ENCODE assay signal across 8 mouse cellular contexts in the genomic region with DNA sequence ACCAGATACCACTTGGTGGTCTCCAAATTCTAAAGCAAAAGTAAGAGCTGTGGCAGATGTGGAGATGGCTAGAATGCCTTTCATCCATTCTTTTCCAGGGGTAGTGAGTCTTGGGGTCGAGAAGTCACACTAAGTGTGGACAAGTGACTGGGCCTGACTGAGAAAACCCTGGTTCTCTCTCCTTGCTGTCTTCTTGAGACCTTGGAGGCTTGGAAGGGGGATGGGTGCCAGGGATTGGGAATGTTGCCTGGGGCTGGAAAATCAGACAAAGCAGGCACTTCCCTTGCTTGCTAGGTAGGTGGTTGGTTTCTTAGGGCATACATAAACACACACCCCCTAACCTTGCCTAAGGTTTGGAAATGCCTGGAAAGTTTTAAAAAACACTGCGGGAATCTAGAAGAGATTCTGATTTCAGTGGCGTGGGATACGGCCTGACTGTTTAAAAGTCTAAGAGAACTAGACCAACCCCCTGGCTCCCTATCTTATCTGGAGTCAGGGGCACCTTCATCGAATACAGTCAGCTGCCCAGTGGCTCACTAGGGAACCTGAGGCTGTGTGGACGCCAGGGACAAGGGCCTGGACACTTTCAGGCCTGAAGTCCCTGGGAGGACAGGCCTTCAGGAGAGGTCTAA. TPM values are rescaled to one million over a fixed set of nuclear protein-coding genes. Genes with fewer than 3 reads are reported as not detected.
DNase-seq lines count a peak whose midpoint lies in the region; ATAC-seq lines count a peak whose summit lies in the region.

No protein-coding gene starts in this region.

- H3K36me3 ChIP-seq in lung, embryonic 15.5 days = 0 out of 2 replicates have a peak, but pooled peaks cover 6% of the 10 kb centered on the region
- H3K36me3 ChIP-seq in forebrain, embryonic 12.5 days (replicated peaks) = no peaks in the 10 kb centered on the region
- no peaks in the 10 kb centered on the region for H3K36me3 ChIP-seq in kidney, embryonic 16.5 days (ENCODE audit: insufficient read depth, low read length)
- H3K36me3 ChIP-seq in neural tube, embryonic 13.5 days = peaks cover 8% of the 10 kb centered on the region; the same call in 1 of the 2 replicates

- peaks cover 49% of the 10 kb centered on the region for H3K4me1 ChIP-seq in lung, embryonic 15.5 days
- H3K4me1 ChIP-seq in forebrain, embryonic 12.5 days = peaks cover 44% of the 10 kb centered on the region
- peaks cover 47% of the 10 kb centered on the region for H3K4me1 ChIP-seq in kidney, embryonic 16.5 days (ENCODE audit: insufficient read depth, low read length)
- peaks cover 46% of the 10 kb centered on the region for H3K4me1 ChIP-seq in neural tube, embryonic 13.5 days (replicated peaks)

- peak overlapping the region; percentile 49 for H3K4me3 ChIP-seq in lung, embryonic 15.5 days
- peak overlapping the region; percentile 40 for H3K4me3 ChIP-seq in forebrain, embryonic 12.5 days (replicated peaks)
- peak overlapping the region; percentile 52 for H3K4me3 ChIP-seq in kidney, embryonic 16.5 days (ENCODE audit: low read length)
- peak overlapping the region; percentile 39; the same call in 1 of the 2 replicates for H3K4me3 ChIP-seq in neural tube, embryonic 13.5 days

- intact Hi-C loops in left cerebral cortex, postnatal 25 days (cut with DNase I) = no loop called here

- WGBS in lung, embryonic 15.5 days = 20% methylated on average over 6 of the region's 6 CpGs
- 40% methylated on average over 6 of the region's 6 CpGs for WGBS in forebrain, embryonic 12.5 days
- whole genome bisulfite sequencing in kidney, embryonic 16.5 days = 36% methylated on average over 6 of the region's 6 CpGs
- 45% methylated on average over 6 of the region's 6 CpGs for WGBS in neural tube, embryonic 13.5 days

- H3K9me3 ChIP-seq in lung, embryonic 15.5 days = no peaks in the 10 kb centered on the region
- no peaks in the 10 kb centered on the region for H3K9me3 ChIP-seq in forebrain, embryonic 12.5 days
- no peaks in the 10 kb centered on the region for H3K9me3 ChIP-seq in kidney, embryonic 16.5 days (ENCODE audit: low read length)
- no peaks in the 10 kb centered on the region for H3K9me3 ChIP-seq in neural tube, embryonic 13.5 days

- peak overlapping the region; percentile 64 for H3K4me2 ChIP-seq in lung, embryonic 15.5 days
- H3K4me2 ChIP-seq in forebrain, embryonic 12.5 days = peak overlapping the region; percentile 65
- H3K4me2 ChIP-seq in kidney, embryonic 16.5 days (replicated peaks; ENCODE audit: low read depth, low read length) = peak overlapping the region; percentile 65
- H3K4me2 ChIP-seq in neural tube, embryonic 13.5 days = peak overlapping the region; percentile 61

- H3K27ac ChIP-seq in lung, embryonic 15.5 days = peak overlapping the region; percentile 90
- H3K27ac ChIP-seq in forebrain, embryonic 12.5 days = 0 out of 2 replicates have a peak overlapping the region, but pooled peaks have one; percentile 64
- H3K27ac ChIP-seq in kidney, embryonic 16.5 days (ENCODE audit: low read length) = peak overlapping the region; percentile 92
- peak overlapping the region; percentile 67; the same call in 1 of the 2 replicates for H3K27ac ChIP-seq in neural tube, embryonic 13.5 days (replicated peaks)

- ATAC-seq in lung, embryonic 15.5 days (ENCODE audit: borderline replicate concordance, extremely low read depth, low FRiP score, low TSS enrichment) = no peak
- no peak for ATAC-seq in forebrain, embryonic 12.5 days (ENCODE audit: low FRiP score)
- no peak for ATAC-seq in kidney, embryonic 16.5 days (ENCODE audit: low FRiP score, low TSS enrichment)
- ATAC-seq in neural tube, embryonic 13.5 days (ENCODE audit: low read depth) = no peak
- no peak for ATAC-seq in CD4-positive, CD25-positive, alpha-beta regulatory T cell, adult 4 months
- no peak for ATAC-seq in megakaryocyte, adult 5-6 weeks (ENCODE audit: poor library complexity, severe bottlenecking)

- peak overlapping the region; percentile 51 for H3K9ac ChIP-seq in lung, embryonic 15.5 days
- H3K9ac ChIP-seq in forebrain, embryonic 12.5 days = peak overlapping the region; percentile 5; the same call in 1 of the 2 replicates
- peak overlapping the region; percentile 71 for H3K9ac ChIP-seq in kidney, embryonic 16.5 days (replicated peaks; ENCODE audit: low read length)
- peak overlapping the region; percentile 71 for H3K9ac ChIP-seq in neural tube, embryonic 13.5 days

- H3K27me3 ChIP-seq in lung, embryonic 15.5 days = no peaks in the 10 kb centered on the region
- H3K27me3 ChIP-seq in forebrain, embryonic 12.5 days = no peaks in the 10 kb centered on the region
- no peaks in the 10 kb centered on the region for H3K27me3 ChIP-seq in kidney, embryonic 16.5 days (ENCODE audit: insufficient read depth, low read length)
- no peaks in the 10 kb centered on the region for H3K27me3 ChIP-seq in neural tube, embryonic 13.5 days

- DNase-seq in lung, postnatal 10 days = no peak
- DNase-seq in left cerebral cortex, postnatal 25 days (ENCODE audit: low spot score in 2 of 2) = no peak

RNA-seq across cellular contexts. Expression of gene Sigmar1, which starts 3.8 kb away (rescaled TPM):
- 75.5 and 80.2 TPM in 2 replicates for polyA plus RNA-seq in lung, embryonic 15.5 days (2015; fragmentation: Nextera tagmentation; extraction: Ambion mirVana)
- 57.3 and 57.8 TPM in 2 replicates for polyA plus RNA-seq in forebrain, embryonic 12.5 days (2016; fragmentation: Nextera tagmentation; extraction: Ambion mirVana)
- 98.2 and 100 TPM in 2 replicates for polyA plus RNA-seq in kidney, embryonic 16.5 days (2015; fragmentation: Nextera tagmentation; extraction: Ambion mirVana)
- polyA plus RNA-seq in neural tube, embryonic 13.5 days (2015; fragmentation: Nextera tagmentation; extraction: Ambion mirVana) = 75.1 and 75.2 TPM in 2 replicates
- polyA plus RNA-seq in CD4-positive, CD25-positive, alpha-beta regulatory T cell, adult 4 months (2017; shearing (Covaris generic)) = 10 to 100 TPM; 42.8 to 48.9 TPM
- total RNA-seq in left cerebral cortex, postnatal 25 days (2021) = 10 to 100 TPM; 60.0 to 66.5 TPM
- 54.5 and 70.0 TPM in 2 replicates for total RNA-seq in megakaryocyte, adult 5-6 weeks (2015)
- 66.2 and 71.0 TPM in 2 replicates for total RNA-seq in megakaryocyte, adult 5-6 weeks (2017)

RNA-seq across cellular contexts. Expression of gene Galt, which starts 4.7 kb away (rescaled TPM):
- 29.2 and 30.8 TPM in 2 replicates for polyA plus RNA-seq in lung, embryonic 15.5 days (2015; fragmentation: Nextera tagmentation; extraction: Ambion mirVana)
- 16.6 and 19.8 TPM in 2 replicates for polyA plus RNA-seq in forebrain, embryonic 12.5 days (2016; fragmentation: Nextera tagmentation; extraction: Ambion mirVana)
- 61.9 and 65.5 TPM in 2 replicates for polyA plus RNA-seq in kidney, embryonic 16.5 days (2015; fragmentation: Nextera tagmentation; extraction: Ambion mirVana)
- 35.4 and 38.0 TPM in 2 replicates for polyA plus RNA-seq in neural tube, embryonic 13.5 days (2015; fragmentation: Nextera tagmentation; extraction: Ambion mirVana)
- polyA plus RNA-seq in CD4-positive, CD25-positive, alpha-beta regulatory T cell, adult 4 months (2017; shearing (Covaris generic)) = 100 to 1,000 TPM in 1 of 2 experiments, 10 to 100 TPM in 1; 70.1 to 104 TPM
- total RNA-seq in left cerebral cortex, postnatal 25 days (2021) = 100 to 1,000 TPM in 1 of 2 experiments, 10 to 100 TPM in 1; 93.2 to 103 TPM
- total RNA-seq in megakaryocyte, adult 5-6 weeks (2015) = 20.4 and 21.7 TPM in 2 replicates
- 18.7 and 24.3 TPM in 2 replicates for total RNA-seq in megakaryocyte, adult 5-6 weeks (2017)

RNA-seq across cellular contexts. Expression of gene Ccl27a, which starts 14.3 kb away (rescaled TPM):
- 28.8 and 30.5 TPM in 2 replicates for polyA plus RNA-seq in lung, embryonic 15.5 days (2015; fragmentation: Nextera tagmentation; extraction: Ambion mirVana)
- 119 and 122 TPM in 2 replicates for polyA plus RNA-seq in forebrain, embryonic 12.5 days (2016; fragmentation: Nextera tagmentation; extraction: Ambion mirVana)
- polyA plus RNA-seq in kidney, embryonic 16.5 days (2015; fragmentation: Nextera tagmentation; extraction: Ambion mirVana) = 36.3 and 38.5 TPM in 2 replicates
- 204 and 212 TPM in 2 replicates for polyA plus RNA-seq in neural tube, embryonic 13.5 days (2015; fragmentation: Nextera tagmentation; extraction: Ambion mirVana)
- polyA plus RNA-seq in CD4-positive, CD25-positive, alpha-beta regulatory T cell, adult 4 months (2017; shearing (Covaris generic)) = 10 to 100 TPM in 1 of 2 experiments, 1 to 10 TPM in 1; 9.0 to 10.9 TPM
- total RNA-seq in left cerebral cortex, postnatal 25 days (2021) = 100 to 1,000 TPM; 261 to 267 TPM
- total RNA-seq in megakaryocyte, adult 5-6 weeks (2015) = 6.1 and 7.1 TPM in 2 replicates
- total RNA-seq in megakaryocyte, adult 5-6 weeks (2017) = 4.4 and 5.2 TPM in 2 replicates

RNA-seq across cellular contexts. Expression of gene Arid3c, which starts 28.8 kb away (rescaled TPM):
- polyA plus RNA-seq in lung, embryonic 15.5 days (2015; fragmentation: Nextera tagmentation; extraction: Ambion mirVana) = not detected in 2 replicates
- 0.42 and 0.46 TPM in 2 replicates for polyA plus RNA-seq in forebrain, embryonic 12.5 days (2016; fragmentation: Nextera tagmentation; extraction: Ambion mirVana)
- not detected in 2 replicates for polyA plus RNA-seq in kidney, embryonic 16.5 days (2015; fragmentation: Nextera tagmentation; extraction: Ambion mirVana)
- 1.6 and 2.2 TPM in 2 replicates for polyA plus RNA-seq in neural tube, embryonic 13.5 days (2015; fragmentation: Nextera tagmentation; extraction: Ambion mirVana)
- not detected for polyA plus RNA-seq in CD4-positive, CD25-positive, alpha-beta regulatory T cell, adult 4 months (2017; shearing (Covaris generic))
- under 1 TPM in 1 of 2 experiments, not detected in 1; 0.43 TPM for total RNA-seq in left cerebral cortex, postnatal 25 days (2021)
- not detected in 2 replicates for total RNA-seq in megakaryocyte, adult 5-6 weeks (2015)
- not detected in 2 replicates for total RNA-seq in megakaryocyte, adult 5-6 weeks (2017)

RNA-seq across cellular contexts. Expression of gene Dctn3, which starts 36.8 kb away (rescaled TPM):
- 133 and 136 TPM in 2 replicates for polyA plus RNA-seq in lung, embryonic 15.5 days (2015; fragmentation: Nextera tagmentation; extraction: Ambion mirVana)
- polyA plus RNA-seq in forebrain, embryonic 12.5 days (2016; fragmentation: Nextera tagmentation; extraction: Ambion mirVana) = 159 and 179 TPM in 2 replicates
- polyA plus RNA-seq in kidney, embryonic 16.5 days (2015; fragmentation: Nextera tagmentation; extraction: Ambion mirVana) = 137 and 149 TPM in 2 replicates
- 278 and 317 TPM in 2 replicates for polyA plus RNA-seq in neural tube, embryonic 13.5 days (2015; fragmentation: Nextera tagmentation; extraction: Ambion mirVana)
- 10 to 100 TPM; 91.6 to 93.7 TPM for polyA plus RNA-seq in CD4-positive, CD25-positive, alpha-beta regulatory T cell, adult 4 months (2017; shearing (Covaris generic))
- 100 to 1,000 TPM; 174 to 191 TPM for total RNA-seq in left cerebral cortex, postnatal 25 days (2021)
- 80.5 and 92.2 TPM in 2 replicates for total RNA-seq in megakaryocyte, adult 5-6 weeks (2015)
- total RNA-seq in megakaryocyte, adult 5-6 weeks (2017) = 73.5 and 100 TPM in 2 replicates

Comparison
In these comparisons a context has a peak if more than half of its experiments do, and no peak if none do; other contexts are left out.
1. H3K9ac ChIP-seq: peak in every context shown above with its lines; median percentile 71 in kidney, embryonic 16.5 days; 71 in neural tube, embryonic 13.5 days; 51 in lung, embryonic 15.5 days; 5 in forebrain, embryonic 12.5 days.